Mouse (Mus musculus) lung, embryonic 14.5 days (tissue): ENCODE data around the gene Rab11a. TPM values are rescaled to one million over a fixed set of nuclear protein-coding genes. Genes with fewer than 3 reads are reported as not detected.

ENCODE experiments used
- ATAC-seq: fragments of 200-750 bp; cut with Nextera tagmentation; 2 replicates; pipeline ENCODE4 v1.8.0; 2017; ENCODE audit warnings: mild to moderate bottlenecking, moderate TSS enrichment, moderate library complexity; ENCODE audit not compliant: insufficient read depth
- DNase-seq: peaks from one replicate; pipeline ENCODE4 v3.0.0-alpha.2; 2015
- H3K27ac ChIP-seq: fragments of 300-500 bp; sonication (generic); 2 replicates; pipeline ENCODE4 v1.5.1; 2014; ENCODE audit warnings: low read depth, mild to moderate bottlenecking, moderate library complexity
- H3K27me3 ChIP-seq: fragments of 300-500 bp; sonication (generic); 2 replicates; pipeline ENCODE4 v1.6.1; 2014; ENCODE audit warnings: low read length, control low read depth; ENCODE audit not compliant: insufficient read depth
- H3K36me3 ChIP-seq: fragments of 300-500 bp; sonication (generic); 2 replicates; pipeline ENCODE4 v1.6.1; 2014; ENCODE audit warnings: control low read depth; ENCODE audit not compliant: insufficient read depth
- H3K4me1 ChIP-seq: fragments of 300-500 bp; sonication (generic); 2 replicates; pipeline ENCODE4 v1.6.1; 2014; ENCODE audit warnings: antibody characterized with exemption, control low read depth; ENCODE audit not compliant: insufficient read depth
- H3K4me2 ChIP-seq: fragments of 300-500 bp; sonication (generic); 2 replicates; pipeline ENCODE4 v1.6.1; 2014; ENCODE audit warnings: mild to moderate bottlenecking
- H3K4me3 ChIP-seq: fragments of 300-500 bp; sonication (generic); 2 replicates; pipeline ENCODE4 v1.5.1; 2014; ENCODE audit warnings: low read depth, low read length
- H3K9ac ChIP-seq: fragments of 300-500 bp; sonication (generic); 2 replicates; pipeline ENCODE4 v1.6.1; 2014
- H3K9me3 ChIP-seq: fragments of 300-500 bp; sonication (generic); 2 replicates; pipeline ENCODE4 v1.6.1; 2016; ENCODE audit warnings: low read depth, low read length, control low read depth
- CTCF ChIP-seq: IDR thresholded peaks from 2 replicates; pipeline ENCODE4 v1.5.1; 2016; ENCODE audit warnings: antibody characterized with exemption, low read depth
- WGBS: fragments of 180-500 bp; shearing (Covaris S2); extraction: QIAGEN DNeasy Blood & Tissue Kit; methylation state at CpG from one replicate; pipeline ENCODE4 v1.1.7; 2014; 5-methylcytosine and 5-hydroxymethylcytosine counted together
- polyA plus RNA-seq: library from polyadenylated mRNA; unstranded; fragments of >200 nt; fragmentation: Nextera tagmentation; extraction: Ambion mirVana; gene quantifications from 2 replicates; pipeline ENCODE4 v1.2.1, GENCODE M21; 2014

Gene Rab11a
- 327 and 330 TPM in 2 replicates for polyA plus RNA-seq

GRCm38 (mm10) chr9:64737406-64738201 lies at the start of gene Rab11a:
Rab11a (minus strand) TSS chr9:64737758.
- peak; percentile 97 for ATAC-seq
- H3K27me3 ChIP-seq, result no peaks in the 10 kb centered on the region

DNA sequence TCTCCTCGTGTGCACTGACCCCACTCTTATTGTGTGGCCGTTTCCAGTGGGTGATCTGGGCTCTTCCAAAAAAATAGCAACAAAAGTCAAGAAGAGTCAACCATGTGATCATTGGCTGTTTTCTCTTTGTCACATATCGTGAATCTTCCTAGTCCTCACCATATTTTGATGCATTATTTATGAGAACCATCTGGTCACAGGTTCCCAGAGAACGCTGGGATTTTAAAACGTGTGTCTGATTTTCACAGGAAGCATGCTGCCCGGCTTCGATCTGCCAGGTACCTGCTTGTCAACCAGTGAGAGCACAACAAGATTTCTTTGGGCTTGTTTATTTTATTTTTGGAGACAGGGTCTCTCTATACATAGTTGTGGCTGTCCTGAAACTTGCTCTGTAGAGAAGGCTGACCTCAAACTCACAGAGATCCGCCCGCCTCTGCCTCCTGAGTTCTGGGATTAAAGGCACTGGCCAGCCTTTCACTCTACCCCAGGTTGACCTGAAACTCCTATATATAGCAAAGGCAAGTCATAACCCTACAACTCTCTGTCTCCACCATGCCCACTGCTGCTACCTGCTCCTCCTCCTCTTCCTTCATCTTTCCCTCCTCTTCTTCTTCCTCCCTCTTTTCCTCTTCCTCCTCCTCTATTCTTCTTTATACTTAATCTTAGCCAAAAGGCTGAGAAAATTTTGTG lies 48.8 kb upstream of the Rab11a start:
- H3K4me1 ChIP-seq, result peaks cover 6% of the 10 kb centered on the region; the same call in 1 of the 2 replicates
- WGBS, result 80% methylated on average over 9 of the region's 9 CpGs
- no peaks in the 10 kb centered on the region for H3K36me3 ChIP-seq
- no peak for DNase-seq
- H3K9me3 ChIP-seq, result no peaks in the 10 kb centered on the region
- no peak for TF ChIP-seq CTCF
- ATAC-seq, result no peak
- H3K4me3 ChIP-seq, result no peak overlapping the region
- H3K4me2 ChIP-seq, result no peak overlapping the region
- no peaks in the 10 kb centered on the region for H3K27me3 ChIP-seq
- no peak overlapping the region for H3K27ac ChIP-seq
- H3K9ac ChIP-seq, result no peak overlapping the region

More at GRCm38 (mm10) chr9:64737406-64738201, at the start of gene Rab11a:
- Histone ChIP-seq H3K9ac (peak within 1 kb of the TSS; percentile 86), H3K36me3 (no peaks in the 10 kb centered on the region), H3K4me1 (no peaks in the 10 kb centered on the region), H3K9me3 (no peaks in the 10 kb centered on the region), H3K27ac (peak within 1 kb of the TSS; percentile 94), H3K4me3 (peak within 1 kb of the TSS; percentile 98), H3K4me2 (peak within 1 kb of the TSS; percentile 86)
- WGBS, result under 1% methylated on average over 60 of the region's 61 CpGs
- peak; percentile 98 for DNase-seq
- no peak; the same call in 1 of the 2 replicates for TF ChIP-seq CTCF

GRCm38 (mm10) chr9:64784841-64785240 lies 47.3 kb upstream of the Rab11a start:
- Histone ChIP-seq H3K9ac (no peak overlapping the region), H3K4me2 (no peak overlapping the region), H3K4me1 (no peaks in the 10 kb centered on the region), H3K4me3 (no peak overlapping the region), H3K27ac (no peak overlapping the region), H3K27me3 (no peaks in the 10 kb centered on the region), H3K36me3 (no peaks in the 10 kb centered on the region), H3K9me3 (no peaks in the 10 kb centered on the region)
- no peak for ATAC-seq
- peak; percentile 84 for TF ChIP-seq CTCF
- WGBS, result 29% methylated on average over 4 of the region's 4 CpGs
- DNase-seq, result peak; percentile 83

- no peaks in the 10 kb centered on the region for H3K27me3 ChIP-seq
- no peak overlapping the region for H3K4me2 ChIP-seq
- no peak overlapping the region for H3K27ac ChIP-seq
- WGBS, result 85% methylated on average over 7 of the region's 7 CpGs
- H3K36me3 ChIP-seq, result no peaks in the 10 kb centered on the region
- H3K9ac ChIP-seq, result no peak overlapping the region
- no peak for ATAC-seq
- TF ChIP-seq CTCF, result no peak
- no peak overlapping the region for H3K4me3 ChIP-seq
- no peak for DNase-seq
- no peaks in the 10 kb centered on the region for H3K9me3 ChIP-seq
- no peaks in the 10 kb centered on the region for H3K4me1 ChIP-seq
These were observed 46.0 kb upstream of the Rab11a start for GRCm38 (mm10) chr9:64783511-64783910.

GRCm38 (mm10) chr9:64779628-64780027 lies 42.1 kb upstream of the Rab11a start:
- Histone ChIP-seq H3K4me3 (no peak overlapping the region), H3K4me1 (no peaks in the 10 kb centered on the region), H3K27me3 (no peaks in the 10 kb centered on the region), H3K9ac (no peak overlapping the region), H3K27ac (no peak overlapping the region), H3K9me3 (no peaks in the 10 kb centered on the region), H3K36me3 (no peaks in the 10 kb centered on the region), H3K4me2 (no peak overlapping the region)
- DNase-seq (peak; percentile 80), ATAC-seq (no peak)
- peak; percentile 70 for TF ChIP-seq CTCF
- 30% methylated on average over 7 of the region's 7 CpGs for WGBS

- no peak for ATAC-seq
- Histone ChIP-seq H3K9me3 (no peaks in the 10 kb centered on the region), H3K4me2 (no peak overlapping the region), H3K27ac (no peak overlapping the region), H3K9ac (no peak overlapping the region), H3K4me1 (no peaks in the 10 kb centered on the region), H3K4me3 (no peak overlapping the region), H3K36me3 (no peaks in the 10 kb centered on the region), H3K27me3 (no peaks in the 10 kb centered on the region)
- 70% methylated on average over 1 of the region's 1 CpGs for WGBS
- TF ChIP-seq CTCF, result no peak
- DNase-seq, result no peak
These were observed 40.6 kb upstream of the Rab11a start for GRCm38 (mm10) chr9:64778151-64778550.

GRCm38 (mm10) chr9:64777441-64777987 lies 40.0 kb upstream of the Rab11a start:
- no peak overlapping the region for H3K27ac ChIP-seq
- H3K9ac ChIP-seq, result no peak overlapping the region
- H3K4me1 ChIP-seq, result no peaks in the 10 kb centered on the region
- 79% methylated on average over 4 of the region's 4 CpGs for WGBS
- no peak overlapping the region for H3K4me2 ChIP-seq
- ATAC-seq (no peak), DNase-seq (no peak)
- H3K36me3 ChIP-seq, result no peaks in the 10 kb centered on the region
- H3K9me3 ChIP-seq, result no peaks in the 10 kb centered on the region
- H3K27me3 ChIP-seq, result no peaks in the 10 kb centered on the region
- H3K4me3 ChIP-seq, result no peak overlapping the region
- TF ChIP-seq CTCF, result no peak
